Mouse (Mus musculus) olfactory bulb, adult 2 months (tissue): ENCODE measurements around the gene Asap2. TPM values are rescaled to one million over a fixed set of nuclear protein-coding genes. Genes with fewer than 3 reads are reported as not detected.

Experiments used
- H3K27ac ChIP-seq: fragments of 200-500 bp; 2 replicates; pipeline ENCODE4 v1.5.1; 2012; ENCODE audit warnings: low read depth, low read length; ENCODE audit not compliant: insufficient read depth
- H3K4me1 ChIP-seq: fragments of 200-500 bp; 2 replicates; pipeline ENCODE4 v1.6.1; 2012; ENCODE audit warnings: low read length; ENCODE audit not compliant: control insufficient read depth, insufficient read depth
- H3K4me3 ChIP-seq: fragments of 200-500 bp; 2 replicates; pipeline ENCODE4 v1.5.1; 2012; ENCODE audit warnings: mild to moderate bottlenecking, low read depth, low read length, moderate library complexity; ENCODE audit not compliant: insufficient read depth
- CTCF ChIP-seq: fragments of 200-500 bp; IDR thresholded peaks from 2 replicates; pipeline ENCODE4 v1.5.1; 2012; ENCODE audit warnings: low read depth, mild to moderate bottlenecking, low read length, moderate library complexity; ENCODE audit not compliant: insufficient read depth
- POLR2A ChIP-seq: fragments of 200-500 bp; IDR thresholded peaks from 2 replicates; pipeline ENCODE4 v1.6.1; 2012; ENCODE audit warnings: mild to moderate bottlenecking, low read depth, low read length, moderate library complexity; ENCODE audit not compliant: insufficient read depth
- WGBS: fragments of 180-500 bp; shearing (Covaris S2); methylation state at CpG from one replicate; pipeline ENCODE4 v1.1.7; 2018; 5-methylcytosine and 5-hydroxymethylcytosine counted together
- polyA plus RNA-seq: library from polyadenylated mRNA; stranded (reverse); fragments of >200 nt; gene quantifications from 2 replicates; pipeline ENCODE4 v1.2.4, GENCODE M21; 2012; ENCODE audit warnings: low replicate concordance; ENCODE audit not compliant: missing spikeins, insufficient read depth, insufficient read length

Asap2 gene
- polyA plus RNA-seq, 1 experiment, result not detected

DNA sequence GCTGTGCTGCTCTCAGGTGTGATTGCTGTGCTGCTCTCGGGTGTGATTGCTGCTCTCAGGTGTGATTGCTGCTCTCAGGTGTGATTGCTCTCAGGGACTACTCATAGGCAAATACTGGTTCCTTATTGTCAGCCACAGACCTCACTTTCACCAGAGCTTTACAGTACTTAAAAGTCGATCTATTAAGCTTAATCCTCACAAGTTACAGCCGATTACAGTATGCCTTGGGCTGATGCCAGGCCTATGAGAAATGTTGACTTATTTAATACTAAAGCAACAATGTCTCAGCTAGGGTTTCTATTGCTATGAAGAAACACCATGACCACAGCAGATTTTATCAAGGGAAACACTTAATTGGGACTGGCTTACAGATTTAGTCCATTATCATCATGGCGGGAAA lies 206.2 kb downstream of the Asap2 start:
- Histone ChIP-seq H3K27ac (no peak overlapping the region), H3K4me3 (no peak overlapping the region), H3K4me1 (no peaks in the 10 kb centered on the region)
- 83% methylated on average over 4 of the region's 4 CpGs for WGBS
- TF ChIP-seq POLR2A, result no peak
- no peak for TF ChIP-seq CTCF

DNA sequence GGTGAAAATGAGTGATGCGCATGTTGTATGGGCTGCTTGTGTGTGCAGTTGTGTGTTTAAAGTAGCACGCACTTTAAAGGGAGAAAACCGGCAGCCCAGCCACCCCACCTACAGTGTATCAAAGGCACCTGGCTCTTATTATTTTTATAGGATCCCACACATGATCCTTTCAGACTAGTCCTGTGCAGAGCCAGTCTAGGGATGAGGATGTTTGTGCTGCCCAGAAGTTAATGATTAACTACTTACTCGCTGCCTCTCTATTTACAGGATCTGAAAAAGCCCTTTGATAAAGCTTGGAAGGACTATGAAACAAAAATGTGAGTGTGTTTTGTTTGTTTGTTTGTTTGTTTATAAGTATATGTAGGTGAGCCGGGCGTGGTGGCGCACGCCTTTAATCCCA lies 210.4 kb downstream of the Asap2 start:
- WGBS, result 97% methylated on average over 8 of the region's 8 CpGs
- TF ChIP-seq POLR2A, result no peak
- TF ChIP-seq CTCF, result no peak
- Histone ChIP-seq H3K4me3 (no peak overlapping the region), H3K27ac (no peak overlapping the region), H3K4me1 (0 out of 2 replicates have a peak, but pooled peaks cover 2% of the 10 kb centered on the region)

DNA sequence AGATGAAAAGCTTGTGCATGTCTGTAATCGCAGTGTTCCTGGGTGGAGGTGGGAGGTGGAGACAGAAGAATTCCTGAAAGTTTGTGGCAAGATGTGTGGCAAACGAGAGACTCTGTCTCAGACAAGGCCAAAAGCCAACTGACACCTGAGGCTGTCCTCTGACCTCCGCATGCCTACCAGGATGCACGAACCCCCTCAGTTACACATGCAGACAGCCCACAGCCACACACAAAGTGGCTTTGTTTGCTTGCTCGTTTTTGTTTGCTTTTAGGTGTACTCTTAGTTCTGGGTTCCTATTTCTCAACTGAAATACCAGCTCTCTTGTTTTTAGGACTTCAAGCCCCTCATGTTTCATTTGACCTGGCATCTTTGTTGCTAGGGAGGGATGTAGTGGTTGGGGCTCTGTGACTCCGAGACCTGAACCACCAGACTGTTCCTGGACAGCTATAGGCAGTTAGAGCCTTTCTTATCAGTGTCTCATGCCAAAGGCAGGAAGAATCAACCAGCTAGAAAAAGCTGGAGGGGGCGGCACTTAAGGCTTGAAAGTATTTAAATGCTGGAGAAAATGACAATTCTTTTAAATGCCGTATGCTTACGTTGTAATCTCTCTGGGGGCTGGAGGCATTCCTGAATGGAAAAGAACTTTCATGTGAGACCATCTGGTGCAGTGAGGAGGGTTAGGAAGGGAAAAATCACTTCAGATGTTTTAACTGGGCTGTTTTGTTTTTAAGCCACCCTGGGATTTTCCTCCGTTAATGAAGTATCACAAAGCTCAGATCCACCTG lies 211.4 kb downstream of the Asap2 start:
- TF ChIP-seq CTCF (no peak), POLR2A (no peak)
- WGBS, result 76% methylated on average over 10 of the region's 10 CpGs
- H3K4me1 ChIP-seq, result 0 out of 2 replicates have a peak, but pooled peaks cover 2% of the 10 kb centered on the region
- H3K4me3 ChIP-seq, result no peak overlapping the region
- no peak overlapping the region for H3K27ac ChIP-seq

DNA sequence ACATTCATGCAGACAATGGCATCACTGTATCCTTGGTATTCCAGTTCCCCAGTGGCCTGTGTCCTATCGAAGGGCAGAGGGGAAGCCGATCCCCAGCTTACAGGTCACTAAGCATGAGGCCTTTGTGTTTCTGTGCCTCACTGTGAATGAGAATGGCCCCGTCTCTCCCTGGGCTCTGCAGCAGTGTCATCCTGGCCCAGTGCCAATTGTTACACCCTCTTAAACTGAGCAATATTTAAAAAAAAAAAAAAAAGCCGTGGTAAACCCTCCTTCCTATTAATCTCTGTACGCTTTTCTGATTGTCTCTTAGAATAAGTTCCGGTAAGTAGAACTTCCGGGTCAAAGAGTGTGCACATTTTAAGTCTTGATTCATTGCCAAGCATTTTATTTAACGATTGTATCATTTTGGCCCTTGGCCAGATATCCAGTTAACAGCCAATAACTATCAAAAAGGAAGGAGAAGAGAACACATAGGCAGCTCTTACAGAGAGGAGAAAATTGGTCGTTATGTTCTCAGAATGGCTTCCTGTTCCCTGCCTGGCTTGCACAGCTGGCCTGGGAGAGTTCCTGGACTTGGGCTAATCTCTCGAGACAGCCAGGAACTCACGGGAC lies 214.5 kb downstream of the Asap2 start:
- WGBS, result 25% methylated on average over 11 of the region's 11 CpGs
- H3K4me1 ChIP-seq, result 0 out of 2 replicates have a peak, but pooled peaks cover 4% of the 10 kb centered on the region
- H3K27ac ChIP-seq, result no peak overlapping the region
- TF ChIP-seq CTCF, result no peak
- TF ChIP-seq POLR2A, result no peak
- no peak overlapping the region for H3K4me3 ChIP-seq

DNA sequence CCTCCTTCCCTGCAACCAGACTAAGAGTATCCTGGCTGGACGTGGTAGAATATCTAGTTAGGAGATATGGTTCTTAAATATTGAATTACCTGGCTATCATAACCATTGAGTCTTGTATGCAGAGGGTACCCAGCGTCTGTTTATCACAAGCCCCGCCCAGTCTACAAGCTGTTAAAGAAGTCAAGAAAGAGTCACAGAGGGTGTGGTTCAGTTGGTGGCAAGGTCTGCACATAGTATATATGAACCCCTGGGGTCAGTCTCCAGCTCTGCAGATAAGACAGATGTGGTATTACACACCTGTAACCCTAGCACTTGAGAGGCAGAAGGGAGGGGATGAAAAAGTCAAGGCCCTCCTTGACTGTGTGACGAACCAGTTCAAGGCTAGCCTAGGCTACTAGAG lies 215.5 kb downstream of the Asap2 start:
- no peak for TF ChIP-seq CTCF
- Histone ChIP-seq H3K27ac (no peak overlapping the region), H3K4me3 (no peak overlapping the region), H3K4me1 (0 out of 2 replicates have a peak, but pooled peaks cover 4% of the 10 kb centered on the region)
- WGBS, result 97% methylated on average over 4 of the region's 4 CpGs

DNA sequence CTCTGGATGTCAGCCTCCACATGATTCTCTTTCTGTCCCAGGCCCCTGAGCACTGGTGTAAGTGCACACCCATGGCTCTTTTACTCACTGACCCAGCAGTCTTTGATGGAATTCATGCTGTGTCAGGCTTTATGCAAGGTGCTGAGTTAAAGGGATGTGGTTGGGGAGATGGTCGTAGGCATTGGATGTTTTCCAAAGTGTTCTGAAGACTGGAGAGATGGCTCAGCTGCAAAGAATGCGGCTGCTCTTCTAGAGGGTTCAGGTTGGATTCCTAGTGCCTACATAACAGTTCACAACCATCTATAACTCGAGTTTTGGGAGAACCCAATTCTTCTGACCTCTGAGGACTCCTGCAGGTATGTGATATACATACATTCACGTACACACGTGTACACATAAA lies 217.2 kb downstream of the Asap2 start:
- WGBS, result 88% methylated on average over 5 of the region's 5 CpGs
- H3K4me1 ChIP-seq, result 0 out of 2 replicates have a peak, but pooled peaks cover 4% of the 10 kb centered on the region
- TF ChIP-seq POLR2A (no peak), CTCF (no peak)
- H3K4me3 ChIP-seq, result no peak overlapping the region
- no peak overlapping the region for H3K27ac ChIP-seq

DNA sequence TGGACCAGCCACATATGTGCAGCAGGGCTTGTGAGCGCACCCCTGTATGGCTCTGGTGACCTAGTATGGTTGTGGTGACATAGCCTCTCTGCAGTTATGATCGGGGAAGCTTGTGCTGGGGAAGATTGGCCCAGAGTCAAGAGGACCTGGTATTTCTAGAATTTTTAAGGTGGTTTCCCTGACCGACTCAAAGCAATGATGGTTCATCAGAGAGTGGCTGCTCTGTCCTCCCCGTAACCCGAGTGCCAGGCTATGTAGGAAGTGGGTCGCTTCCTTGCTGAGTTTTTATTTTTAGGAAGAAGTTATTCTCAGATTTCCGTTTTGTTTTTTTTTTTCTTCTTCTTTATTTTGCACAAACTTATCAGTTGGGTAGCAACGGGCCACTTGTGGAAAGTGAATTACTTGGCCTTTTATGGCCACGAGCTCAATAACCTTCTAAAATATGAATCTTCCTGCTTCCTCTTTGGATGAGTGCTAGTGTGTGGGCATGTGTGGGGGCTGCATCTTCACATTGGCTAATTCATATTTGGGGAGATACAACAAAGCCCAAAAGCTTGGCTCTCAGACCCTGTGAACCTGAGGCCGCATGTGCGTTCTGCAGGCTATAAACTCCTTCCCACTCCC lies 218.0 kb downstream of the Asap2 start:
- H3K4me3 ChIP-seq, result no peak overlapping the region
- 0 out of 2 replicates have a peak, but pooled peaks cover 4% of the 10 kb centered on the region for H3K4me1 ChIP-seq
- H3K27ac ChIP-seq, result no peak overlapping the region
- WGBS, result 84% methylated on average over 11 of the region's 11 CpGs
- no peak for TF ChIP-seq CTCF
- TF ChIP-seq POLR2A, result no peak

DNA sequence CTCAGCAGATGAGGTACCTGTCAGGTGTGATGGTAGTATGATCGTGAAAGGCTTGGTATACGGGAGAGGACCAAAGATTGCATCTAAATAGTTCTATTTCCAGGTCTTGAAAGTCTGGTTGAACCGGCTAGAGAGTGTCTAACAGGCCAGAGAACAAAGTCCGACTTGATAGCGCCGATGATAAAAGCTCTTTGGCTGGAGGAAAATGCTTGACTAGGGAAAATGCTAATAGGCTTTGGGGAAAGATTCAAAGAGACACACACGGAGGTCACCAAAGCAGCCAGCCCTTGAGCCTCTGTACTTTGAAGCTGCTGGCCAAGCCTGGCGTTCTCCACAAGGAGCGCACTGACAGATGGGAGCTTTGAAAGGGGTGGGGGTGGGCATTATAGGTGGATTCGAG lies 219.0 kb downstream of the Asap2 start:
- Histone ChIP-seq H3K4me3 (no peak overlapping the region), H3K4me1 (0 out of 2 replicates have a peak, but pooled peaks cover 4% of the 10 kb centered on the region), H3K27ac (no peak overlapping the region)
- WGBS, result 69% methylated on average over 10 of the region's 10 CpGs
- TF ChIP-seq POLR2A, result no peak
- no peak for TF ChIP-seq CTCF

DNA sequence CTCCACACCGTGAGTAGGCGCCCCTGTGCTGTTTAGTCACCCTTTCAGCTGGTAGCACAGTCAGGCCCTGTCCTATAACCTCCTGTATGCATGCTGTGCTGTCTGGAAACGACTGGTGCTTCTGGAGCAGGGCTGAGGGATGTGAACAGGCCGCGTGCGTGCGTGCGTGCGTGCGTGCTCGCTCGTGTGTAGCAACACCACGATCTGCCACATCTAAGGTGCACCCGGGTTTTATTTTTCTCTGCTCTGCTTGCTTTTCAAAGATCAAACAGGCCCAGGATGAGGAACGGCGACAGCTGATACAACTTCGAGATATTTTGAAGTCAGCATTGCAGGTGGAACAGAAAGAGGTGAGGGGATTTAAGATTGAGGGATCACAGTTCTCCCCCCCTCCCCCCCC lies 222.6 kb downstream of the Asap2 start:
- 0 out of 2 replicates have a peak, but pooled peaks cover 1% of the 10 kb centered on the region for H3K4me1 ChIP-seq
- TF ChIP-seq CTCF (no peak), POLR2A (no peak)
- WGBS, result 95% methylated on average over 17 of the region's 17 CpGs
- H3K27ac ChIP-seq, result no peak overlapping the region
- H3K4me3 ChIP-seq, result no peak overlapping the region
